ENCODE assay signal across 9 mouse cellular contexts in genomic region chr13:43399576-43399975, GRCm38 (mm10). TPM values are rescaled to one million over a fixed set of nuclear protein-coding genes. Genes with fewer than 3 reads are reported as not detected.
DNase-seq lines count a peak whose midpoint lies in the region; ATAC-seq and TF ChIP-seq lines count a peak whose summit lies in the region.
"Had no signal": no experiment of that assay in that cellular context is flagged by ENCODE, and none has a peak within 500 bp of the region (broad histone marks: within the 10 kb centered on the region; RNA-seq: fewer than 3 reads in every experiment).

No protein-coding gene starts in this region.

- dilution Hi-C loops in CH12.LX (cut with MboI; ENCODE audit: extremely low pct_ligation_motif_present, extremely low pct_unique_long_range_greater_than_20kb, low sequenced_read_pairs) = no loop called here

- no peak for TF ChIP-seq EP300 in CH12.LX (IDR thresholded peaks at IDR 0.05; ENCODE audit: low read length)

- TF ChIP-seq CTCF in CH12.LX (conservative IDR thresholded peaks at IDR 0.05 in 1 of 2, IDR thresholded peaks at IDR 0.05 in 1 of 2; ENCODE audit: low read depth in 2 of 2, low read length in 2 of 2) = no peak

- in situ Hi-C loops in CH12.LX (cut with MboI; ENCODE audit: low pct_ligation_motif_present, low pct_unique_long_range_greater_than_20kb, low sequenced_read_pairs) = no loop called here

- peak overlapping the region; percentile 61; the same call in 1 of the 2 replicates for H3K27ac ChIP-seq in CH12.LX (ENCODE audit: insufficient read depth, low read depth)
- no peak overlapping the region for H3K27ac ChIP-seq in hindbrain, embryonic 11.5 days (ENCODE audit: low read depth, low read length)
- H3K27ac ChIP-seq in midbrain, embryonic 10.5 days (replicated peaks) = no peak overlapping the region

- no peak for ATAC-seq in hindbrain, embryonic 11.5 days (ENCODE audit: low FRiP score)

- no peaks in the 10 kb centered on the region for H3K27me3 ChIP-seq in CH12.LX (replicated peaks)
- H3K27me3 ChIP-seq in hindbrain, embryonic 11.5 days (ENCODE audit: control insufficient read depth, insufficient read depth, low read length) = no peaks in the 10 kb centered on the region
- H3K27me3 ChIP-seq in midbrain, embryonic 10.5 days (ENCODE audit: low read depth, poor library complexity, severe bottlenecking) = no peaks in the 10 kb centered on the region

- peak overlapping the region; percentile 40 to 81 (median 60) for H3K4me3 ChIP-seq in CH12.LX (replicated peaks in 1 of 3; ENCODE audit: low read depth in 2 of 3, low read length in 2 of 3, poor library complexity in 1 of 3)
- H3K4me3 ChIP-seq in hindbrain, embryonic 11.5 days (ENCODE audit: low read depth, low read length) = 0 out of 2 replicates have a peak overlapping the region, but pooled peaks have one; percentile 84
- peak overlapping the region; percentile 95 for H3K4me3 ChIP-seq in midbrain, embryonic 10.5 days

- peaks cover 15% of the 10 kb centered on the region for H3K79me2 ChIP-seq in CH12.LX (replicated peaks; ENCODE audit: control insufficient read depth, extremely low read depth, insufficient read depth, poor library complexity, severe bottlenecking)

- 91% methylated on average over 5 of the region's 5 CpGs for WGBS in hindbrain, embryonic 11.5 days
- 89% methylated on average over 5 of the region's 5 CpGs for WGBS in midbrain, embryonic 10.5 days

- H3K9me3 ChIP-seq in CH12.LX (replicated peaks; ENCODE audit: low read length) = no peaks in the 10 kb centered on the region
- H3K9me3 ChIP-seq in hindbrain, embryonic 11.5 days (ENCODE audit: control insufficient read depth, low read length) = no peaks in the 10 kb centered on the region
- no peaks in the 10 kb centered on the region; the same call in 1 of the 2 replicates for H3K9me3 ChIP-seq in midbrain, embryonic 10.5 days (replicated peaks)

- peaks cover 17 to 54% of the 10 kb centered on the region in 2 experiments for H3K36me3 ChIP-seq in CH12.LX (replicated peaks in 1 of 2; ENCODE audit: control insufficient read depth in 1 of 2, insufficient read depth in 1 of 2, low read length in 1 of 2)
- peaks cover 2% of the 10 kb centered on the region; the same call in 1 of the 2 replicates for H3K36me3 ChIP-seq in hindbrain, embryonic 11.5 days (ENCODE audit: control insufficient read depth, insufficient read depth, low read length)
- peaks cover 69% of the 10 kb centered on the region for H3K36me3 ChIP-seq in midbrain, embryonic 10.5 days

- intact Hi-C loops in heart, postnatal 14 days (cut with DNase I) = loop anchor here (5.0 kb wide), 3 partner anchors 97 to 217 kb away; partner anchors contain the start of gene Gfod1

- no peak for TF ChIP-seq POLR2A in CH12.LX (IDR thresholded peaks at IDR 0.05; ENCODE audit: low read depth, low read length)

- peak overlapping the region; percentile 84; the same call in 1 of the 2 replicates for H3K9ac ChIP-seq in CH12.LX (ENCODE audit: insufficient read depth, low read depth)
- H3K9ac ChIP-seq in hindbrain, embryonic 11.5 days (ENCODE audit: low read depth, low read length) = no peak overlapping the region

- peak overlapping the region; percentile 90 for H3K4me2 ChIP-seq in CH12.LX (ENCODE audit: insufficient read depth, low read depth, poor library complexity, severe bottlenecking)
- peak overlapping the region; percentile 54 for H3K4me2 ChIP-seq in hindbrain, embryonic 11.5 days (replicated peaks; ENCODE audit: low read depth, low read length)

- DNase-seq in heart, adult 11 months = peak; percentile 64
- no peak for DNase-seq in heart, postnatal 14 days
- DNase-seq in CH12.LX (ENCODE audit: extremely low read depth) = peak; percentile 80
- no peak for DNase-seq in hindbrain, embryonic 11.5 days (ENCODE audit: low spot score)
- DNase-seq in midbrain, embryonic 10.5 days (ENCODE audit: low spot score) = no peak
- DNase-seq in cerebellum, adult 11-12 months = no peak
- no peak for DNase-seq in layer of hippocampus, postnatal 14 days (ENCODE audit: low spot score in 2 of 2)
- no peak for DNase-seq in adrenal gland, postnatal 25 days
- DNase-seq: kidney, adult 9 months had no signal

- no peak for TF ChIP-seq RAD21 in CH12.LX (IDR thresholded peaks at IDR 0.05; ENCODE audit: low read depth, low read length)

- peaks cover 7 to 25% of the 10 kb centered on the region in 2 experiments; a peak in 3 of 4 replicates for H3K4me1 ChIP-seq in CH12.LX (ENCODE audit: control insufficient read depth in 1 of 2, insufficient read depth in 2 of 2)
- 0 out of 2 replicates have a peak, but pooled peaks cover 3% of the 10 kb centered on the region for H3K4me1 ChIP-seq in hindbrain, embryonic 11.5 days (replicated peaks; ENCODE audit: control insufficient read depth, insufficient read depth, low read length)
- peaks cover 14% of the 10 kb centered on the region for H3K4me1 ChIP-seq in midbrain, embryonic 10.5 days

TF ChIP-seq in CH12.LX, 34 proteins besides CTCF, POLR2A, EP300 and RAD21:
- 0 out of 2 replicates have a peak, but pooled peaks have one; percentile 47 for TF ChIP-seq TBP (conservative IDR thresholded peaks at IDR 0.05; ENCODE audit: low read depth, low read length)
- TF ChIP-seq ZNF384 (IDR thresholded peaks at IDR 0.05; ENCODE audit: low read depth, low read length) = no peak
- no peak for TF ChIP-seq MEF2A (IDR thresholded peaks at IDR 0.05; ENCODE audit: borderline replicate concordance, low read depth, low read length)

RNA-seq across cellular contexts. Expression of gene Nol7, which starts 1.4 kb away (rescaled TPM):
- total RNA-seq in heart, postnatal 14 days (2021) = 10 to 100 TPM; 86.7 to 90.4 TPM
- total RNA-seq in CH12.LX (2012; rRNA removed) (165 and 167 TPM in 2 replicates), CH12.LX (2014; rRNA removed) (260 and 278 TPM in 2 replicates)
- 317 and 329 TPM in 2 replicates for polyA plus RNA-seq in CH12.LX (2012; ENCODE audit: insufficient read length, low read depth)
- 201 and 215 TPM in 2 replicates for polyA plus RNA-seq in hindbrain, embryonic 11.5 days (2014; fragmentation: Nextera tagmentation; extraction: Ambion mirVana)
- polyA plus RNA-seq in midbrain, embryonic 10.5 days (2016; fragmentation: Nextera tagmentation; extraction: Ambion mirVana) = 162 and 173 TPM in 2 replicates
- 10 to 100 TPM; 81.5 to 85.3 TPM for total RNA-seq in layer of hippocampus, postnatal 14 days (2021)
- 116 TPM in 2 replicates for total RNA-seq in adrenal gland, postnatal 25 days (2021)

RNA-seq across cellular contexts. Expression of gene Sirt5, which starts 34.3 kb away (rescaled TPM):
- 10 to 100 TPM; 44.0 to 49.4 TPM for total RNA-seq in heart, postnatal 14 days (2021)
- 6.3 and 8.2 TPM in 2 replicates for total RNA-seq in CH12.LX (2012; rRNA removed)
- total RNA-seq in CH12.LX (2014; rRNA removed) = 11.3 and 12.8 TPM in 2 replicates
- polyA plus RNA-seq in CH12.LX (2012; ENCODE audit: insufficient read length, low read depth) = 9.3 and 11.3 TPM in 2 replicates
- 23.7 and 25.6 TPM in 2 replicates for polyA plus RNA-seq in hindbrain, embryonic 11.5 days (2014; fragmentation: Nextera tagmentation; extraction: Ambion mirVana)
- 21.0 and 26.2 TPM in 2 replicates for polyA plus RNA-seq in midbrain, embryonic 10.5 days (2016; fragmentation: Nextera tagmentation; extraction: Ambion mirVana)
- 10 to 100 TPM; 16.6 to 24.6 TPM for total RNA-seq in layer of hippocampus, postnatal 14 days (2021)
- total RNA-seq in adrenal gland, postnatal 25 days (2021) = 28.4 and 32.7 TPM in 2 replicates

Comparison
In these comparisons a context has a peak if more than half of its experiments do, and no peak if none do; other contexts are left out.
1. DNase-seq: peak in heart, adult 11 months (single experiment) and CH12.LX (single experiment); none in heart, postnatal 14 days (0 of 2), hindbrain, embryonic 11.5 days (single experiment), midbrain, embryonic 10.5 days (single experiment), cerebellum, adult 11-12 months (single experiment), layer of hippocampus, postnatal 14 days (0 of 2) and adrenal gland, postnatal 25 days (single experiment).
2. Peak in every context shown above with its lines, with median percentiles within 50 percentile points of each other: H3K4me3 ChIP-seq.